Mouse (Mus musculus) spleen, adult 2 months (tissue): ENCODE measurements at regions not wholly inside any gene's neighbourhood (a gene's known extent, or its start where the extent isn't known, plus 50 kb on each side); places are given as distances from the start of the nearest gene placed in this dataset.

ENCODE experiments used
- CTCF ChIP-seq: fragments of 200-500 bp; IDR thresholded peaks from 2 replicates; pipeline ENCODE4 v1.5.1; 2011; ENCODE audit warnings: mild to moderate bottlenecking, inconsistent platforms; ENCODE audit not compliant: insufficient read depth, insufficient read length, insufficient replicate concordance; ENCODE audit errors: extremely low read depth
- POLR2A ChIP-seq: fragments of 200-500 bp; IDR thresholded peaks from 2 replicates; pipeline ENCODE4 v1.6.1; 2011; ENCODE audit warnings: low read depth, low read length, inconsistent platforms

DNA sequence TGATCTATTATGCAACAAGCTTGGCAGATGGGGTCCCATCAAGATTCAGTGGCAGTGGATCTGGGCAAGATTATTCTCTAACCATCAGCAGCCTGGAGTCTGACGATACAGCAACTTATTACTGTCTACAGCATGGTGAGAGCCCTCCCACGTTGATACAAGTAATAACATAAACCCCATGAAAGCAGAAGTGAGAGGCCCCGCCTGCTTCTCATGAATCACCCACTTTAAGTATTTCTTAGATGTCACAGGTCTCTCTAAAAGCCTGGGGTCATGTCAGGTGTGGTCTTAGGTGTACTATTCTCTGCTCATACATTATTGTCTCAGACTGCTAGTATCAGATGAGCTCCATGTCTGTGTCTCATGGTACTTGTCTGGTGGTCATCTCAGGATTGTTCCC, 360.9 kb upstream of the Tacstd2 start:
- TF ChIP-seq CTCF, result no peak
- no peak for TF ChIP-seq POLR2A
